ENCODE assay signal across 23 mouse cellular contexts in genomic region chr11:70039631-70040030, GRCm38 (mm10). TPM values are rescaled to one million over a fixed set of nuclear protein-coding genes. Genes with fewer than 3 reads are reported as not detected.
"Had no signal": no experiment of that assay in that cellular context is flagged by ENCODE, and none has a peak within 500 bp of the region (broad histone marks: within the 10 kb centered on the region; RNA-seq: fewer than 3 reads in every experiment).

No protein-coding gene starts in this region.

- DNase-seq: liver, postnatal 0 days; lung, adult 2 months; lung, postnatal 10 days; lung, postnatal 36 days; midbrain, embryonic 14.5 days; right cerebral cortex, postnatal 14 days; thymus, adult 2 months; thymus, postnatal 25 days; thymus, postnatal 4 days had no signal

- H3K4me3 ChIP-seq: liver, embryonic 15.5 days; lung, embryonic 15.5 days; megakaryocyte, embryonic 14.5 days; midbrain, embryonic 12.5 days; neural tube, embryonic 12.5 days; stomach, embryonic 15.5 days had no signal

- H3K27ac ChIP-seq: liver, embryonic 15.5 days; lung, embryonic 15.5 days; macrophage; midbrain, embryonic 12.5 days; neural tube, embryonic 12.5 days; stomach, embryonic 15.5 days; stomach, postnatal 0 days had no signal

- H3K36me3 ChIP-seq: liver, embryonic 15.5 days had no signal

- ATAC-seq: liver, postnatal 0 days; midbrain, embryonic 16.5 days had no signal

- H3K4me1 ChIP-seq: liver, embryonic 15.5 days; lung, embryonic 15.5 days; midbrain, embryonic 12.5 days; neural tube, embryonic 12.5 days; stomach, embryonic 15.5 days had no signal

- H3K27me3 ChIP-seq: liver, embryonic 15.5 days; lung, embryonic 15.5 days; megakaryocyte, embryonic 14.5 days; midbrain, embryonic 12.5 days; neural tube, embryonic 12.5 days; stomach, embryonic 15.5 days had no signal

- H3K9ac ChIP-seq: liver, embryonic 15.5 days; liver, postnatal 0 days; lung, embryonic 15.5 days; midbrain, embryonic 12.5 days; neural tube, embryonic 12.5 days; stomach, embryonic 15.5 days had no signal

- H3K9me3 ChIP-seq: liver, embryonic 15.5 days; lung, embryonic 15.5 days; megakaryocyte, embryonic 14.5 days; midbrain, embryonic 12.5 days; neural tube, embryonic 12.5 days; stomach, embryonic 15.5 days had no signal

- H3K4me2 ChIP-seq: liver, embryonic 15.5 days; lung, embryonic 15.5 days; midbrain, embryonic 12.5 days; neural tube, embryonic 12.5 days; stomach, embryonic 15.5 days had no signal

RNA-seq across cellular contexts. Expression of gene Asgr1, which starts 14.3 kb away (rescaled TPM):
- total RNA-seq: megakaryocyte progenitor cell, adult 5-6 weeks; monocyte, adult 5-6 weeks; neutrophil, adult 5-6 weeks had no signal
- polyA plus RNA-seq: macrophage; neural tube, embryonic 14.5 days; spleen, adult 2 months; thymus, adult 2 months had no signal
